Mouse (Mus musculus): ENCODE measurements around the gene Plekhh3.
"Not testable (repeated sequence)": the region's sequence is repeated elsewhere in the genome, so short reads cannot be mapped to it uniquely, and the experiment has no call there.

The Plekhh3 gene

DNA sequence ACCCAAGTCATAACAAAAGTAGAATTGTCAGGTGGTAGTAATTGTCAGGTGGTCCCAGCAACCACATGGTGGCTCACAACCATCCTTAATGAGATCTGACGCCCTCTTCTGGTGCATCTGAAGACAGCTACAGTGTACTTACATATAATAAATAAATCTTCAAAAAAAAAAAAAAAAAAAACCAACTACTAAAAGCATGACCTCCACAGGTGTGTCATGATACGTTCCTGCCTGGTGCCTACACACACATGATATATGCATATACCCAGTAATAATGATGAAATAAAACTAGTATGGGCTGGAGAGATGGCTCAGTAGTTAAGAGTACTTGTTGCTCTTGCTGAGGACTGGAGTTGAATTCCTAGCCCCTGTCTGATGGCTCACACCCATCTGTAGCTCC is 20.1 kb downstream of the Plekhh3 start:
- no peak for DNase-seq (ENCODE audit: low spot score in 2 of 2)

GRCm38 (mm10) chr11:101149178-101150105 is 21.7 kb downstream of the Plekhh3 start:
- no peak for DNase-seq (ENCODE audit: low spot score in 2 of 2)

GRCm38 (mm10) chr11:101148751-101149150 is 22.4 kb downstream of the Plekhh3 start:
- no peak for DNase-seq (ENCODE audit: low spot score in 2 of 2)

GRCm38 (mm10) chr11:101146377-101146776 is 24.8 kb downstream of the Plekhh3 start:
- no peak for DNase-seq (ENCODE audit: low spot score in 2 of 2)

- peak; percentile 53 to 63 for DNase-seq (ENCODE audit: low spot score in 2 of 2)
These were observed 27.6 kb downstream of the Plekhh3 start for GRCm38 (mm10) chr11:101143338-101144225.

DNA sequence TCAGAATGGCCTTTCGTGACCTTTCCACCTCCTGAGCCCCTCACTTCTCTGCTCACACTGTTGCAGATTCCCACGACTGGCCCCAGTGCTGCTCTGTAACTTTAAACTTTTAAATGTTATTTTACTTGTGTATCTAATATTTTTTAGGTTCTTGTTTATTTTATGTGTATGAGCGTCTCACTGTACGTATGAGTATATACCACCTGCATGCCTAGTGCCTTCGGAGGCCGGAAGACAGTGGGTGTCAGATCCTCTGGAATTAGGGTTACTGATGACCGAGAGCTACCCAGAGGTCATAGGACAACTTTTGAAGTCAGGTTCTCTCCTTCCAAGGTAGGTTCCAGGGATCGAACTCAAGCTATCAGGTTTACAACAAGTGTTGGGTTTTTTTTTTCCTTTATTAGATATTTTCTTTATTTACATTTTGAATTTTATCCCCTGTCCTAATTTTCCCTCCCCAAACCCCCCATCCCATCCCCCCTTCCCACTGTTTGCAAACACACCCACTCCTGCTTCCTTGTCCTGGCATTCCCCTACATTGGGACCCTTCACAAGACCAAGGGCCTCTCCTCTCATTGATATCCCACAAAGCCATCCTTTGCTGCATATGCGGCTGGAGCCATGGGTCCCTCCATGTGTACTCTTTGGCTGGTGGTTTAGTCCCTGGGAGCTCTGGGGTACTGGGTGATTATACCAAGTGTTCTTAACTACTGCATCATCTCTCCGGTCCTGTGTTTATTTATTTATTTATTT is 28.8 kb downstream of the Plekhh3 start:
- DNase-seq (ENCODE audit: low spot score in 2 of 2), result no peak

- no peak for DNase-seq (ENCODE audit: low spot score in 2 of 2)
These were observed 30.1 kb downstream of the Plekhh3 start for GRCm38 (mm10) chr11:101141088-101141487.

- no peak for DNase-seq (ENCODE audit: low spot score in 2 of 2)
These were observed 30.9 kb downstream of the Plekhh3 start for GRCm38 (mm10) chr11:101140164-101140819.

DNA sequence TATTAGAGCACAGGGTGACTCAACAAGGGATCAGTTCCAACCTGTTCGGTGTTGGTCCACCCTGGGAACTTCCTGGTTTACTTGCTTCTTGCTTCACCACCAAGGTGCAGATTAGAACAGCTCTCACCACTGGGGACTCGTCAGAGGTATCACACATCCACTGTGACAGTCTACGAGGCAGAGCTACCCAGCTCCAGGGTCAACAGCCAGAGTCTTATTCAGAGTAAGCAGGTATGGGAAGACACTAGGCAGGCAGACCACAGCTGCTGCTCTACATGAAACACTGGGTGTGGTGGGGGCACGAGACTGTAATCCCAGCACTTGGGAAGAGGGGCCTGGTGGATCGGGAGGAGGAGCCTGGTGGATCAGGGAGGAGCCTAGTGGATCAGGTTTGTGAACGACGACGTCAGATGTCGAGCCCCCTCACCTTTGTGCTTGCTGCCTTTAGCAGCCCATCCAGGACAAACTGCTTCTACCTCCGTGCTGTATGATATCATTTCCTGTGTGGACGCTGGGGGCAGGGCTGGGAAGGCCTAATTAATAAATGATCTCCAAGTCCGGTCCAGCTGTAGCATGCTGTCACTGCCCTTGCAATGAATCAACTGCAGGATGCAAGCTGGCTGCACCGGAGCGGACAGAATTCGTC is 32.5 kb downstream of the Plekhh3 start:
- no peak for DNase-seq (ENCODE audit: low spot score in 2 of 2)

DNA sequence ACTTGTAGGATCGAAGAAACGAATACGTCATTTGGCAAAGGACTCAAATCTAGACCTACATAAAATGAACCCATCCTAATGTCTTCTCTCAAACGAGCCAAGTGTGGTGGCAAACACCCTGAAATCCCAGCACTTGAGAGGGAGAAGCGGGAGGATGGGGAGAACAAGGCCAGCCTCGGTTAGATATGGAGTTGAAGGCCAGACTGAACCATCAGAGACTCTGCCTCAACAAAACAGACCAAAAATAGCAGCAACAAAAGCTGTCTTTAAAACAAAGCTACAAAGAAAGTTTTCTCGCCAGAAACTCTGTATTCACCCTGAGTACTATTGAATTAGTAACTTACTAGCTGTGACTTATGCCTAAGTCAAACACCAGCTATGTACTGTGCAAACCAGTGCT is 34.2 kb downstream of the Plekhh3 start:
- no peak for DNase-seq (ENCODE audit: low spot score in 2 of 2)

GRCm38 (mm10) chr11:101134217-101134865 is 36.8 kb downstream of the Plekhh3 start:
- DNase-seq (ENCODE audit: low spot score in 2 of 2), result no peak

DNA sequence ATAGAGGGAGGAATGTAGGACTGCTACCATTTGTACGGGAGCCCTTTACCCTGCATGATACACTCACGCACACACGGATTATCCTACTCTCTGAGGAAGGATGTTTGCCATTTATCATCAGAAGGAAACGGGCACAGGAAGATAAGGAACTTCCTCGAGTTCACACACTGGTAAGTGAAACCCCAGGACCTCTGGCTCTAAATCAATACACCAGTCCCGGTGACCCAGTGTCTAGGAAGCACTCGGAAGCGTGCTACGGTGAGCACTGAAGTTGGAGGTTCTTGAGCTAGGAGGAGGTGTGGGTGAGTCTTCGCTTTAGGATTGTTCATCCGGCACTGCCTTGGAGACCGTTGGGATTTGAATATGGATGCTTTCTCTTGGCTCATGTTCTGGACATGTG is 38.1 kb downstream of the Plekhh3 start:
- no peak for DNase-seq (ENCODE audit: low spot score in 2 of 2)

GRCm38 (mm10) chr11:101131701-101132100 is 39.5 kb downstream of the Plekhh3 start:
- DNase-seq (ENCODE audit: low spot score in 2 of 2), result no peak

DNA sequence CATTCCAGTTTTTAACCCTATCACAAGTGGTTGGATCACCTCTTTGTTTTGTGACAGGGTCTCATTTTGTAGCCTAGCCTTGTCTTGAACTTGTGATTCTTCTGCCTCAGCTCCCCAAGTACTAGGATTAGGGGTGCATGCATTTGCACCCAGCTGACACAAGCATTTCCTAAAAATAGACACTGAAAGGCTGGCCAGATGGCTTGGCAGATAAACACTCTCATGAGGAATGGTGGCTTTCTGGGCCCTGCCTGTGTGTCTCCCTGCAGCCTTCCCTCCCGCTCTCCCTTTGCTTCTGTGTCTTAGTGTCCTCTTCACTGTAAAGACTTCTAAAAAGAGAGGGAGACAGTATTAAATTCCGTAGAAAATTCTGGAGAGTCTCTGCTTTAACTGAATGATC is 40.0 kb downstream of the Plekhh3 start:
- DNase-seq (ENCODE audit: low spot score in 2 of 2), result no peak

- DNase-seq (ENCODE audit: low spot score in 2 of 2), result no peak
These were observed 40.9 kb downstream of the Plekhh3 start for GRCm38 (mm10) chr11:101130056-101130756.

GRCm38 (mm10) chr11:101128996-101129577 is 42.1 kb downstream of the Plekhh3 start:
- DNase-seq (ENCODE audit: low spot score in 2 of 2), result no peak

DNA sequence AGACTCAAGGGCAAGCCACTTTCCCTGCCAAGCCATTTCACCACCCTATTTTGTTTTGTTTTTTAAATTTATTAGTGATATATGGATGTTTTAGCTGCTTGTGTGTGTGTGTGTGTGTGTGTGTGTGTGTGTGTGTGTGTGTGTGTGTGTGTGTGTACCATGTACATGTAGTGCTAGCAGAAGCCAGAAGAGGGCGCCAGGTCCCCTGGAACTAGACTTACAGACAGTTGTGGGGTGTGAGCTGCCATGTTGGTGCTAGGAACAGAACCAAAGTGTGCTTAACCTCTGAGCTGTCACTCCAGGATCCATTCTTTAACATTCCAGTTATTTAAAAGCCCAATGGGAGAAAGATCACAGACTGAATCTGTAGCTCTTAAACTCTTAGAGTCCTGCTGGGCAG is 44.1 kb downstream of the Plekhh3 start:
- peak in 1 of 2 experiments; percentile 36 for DNase-seq (ENCODE audit: low spot score in 2 of 2)

DNA sequence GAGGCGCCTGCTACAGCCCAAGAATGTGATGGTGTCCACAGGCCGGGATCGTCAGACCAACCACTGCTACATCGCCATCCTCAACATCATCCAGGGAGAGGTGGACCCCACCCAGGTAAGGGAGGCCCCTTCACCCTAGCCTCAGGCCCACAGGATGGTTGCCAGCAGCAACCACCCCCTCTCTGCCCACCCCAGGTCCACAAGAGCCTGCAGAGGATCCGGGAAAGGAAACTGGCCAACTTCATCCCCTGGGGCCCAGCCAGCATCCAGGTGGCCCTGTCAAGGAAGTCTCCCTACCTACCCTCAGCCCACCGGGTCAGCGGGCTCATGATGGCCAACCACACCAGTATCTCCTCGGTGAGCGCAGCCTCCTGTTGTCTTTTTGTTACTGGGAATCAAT is 46.1 kb downstream of the Plekhh3 start:
- DNase-seq (ENCODE audit: low spot score in 2 of 2), result not testable (repeated sequence)

DNA sequence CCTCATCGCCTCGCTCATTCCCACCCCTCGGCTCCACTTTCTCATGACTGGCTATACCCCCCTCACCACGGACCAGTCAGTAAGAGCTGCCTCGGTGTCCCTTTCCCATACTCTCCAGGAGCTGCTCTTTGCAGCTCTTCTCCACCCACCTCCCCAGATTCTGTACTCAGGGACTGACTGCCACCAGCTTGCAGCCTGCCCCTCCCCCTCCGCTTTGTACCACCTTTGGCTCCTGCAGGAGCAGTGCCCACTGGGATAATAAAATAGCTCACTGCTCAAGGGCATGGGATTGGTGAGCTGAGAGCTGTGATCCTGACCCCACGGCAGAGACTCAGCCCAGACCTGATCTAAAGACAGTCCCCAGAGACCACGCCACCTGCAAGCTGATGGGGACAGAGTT is 46.7 kb downstream of the Plekhh3 start:
- DNase-seq (ENCODE audit: low spot score in 2 of 2), result not testable (repeated sequence)
